Mouse (Mus musculus) urinary bladder, adult 2 months (tissue): Measurements from ENCODE around the gene Pkhd1. TPM values are rescaled to one million over a fixed set of nuclear protein-coding genes. Genes with fewer than 3 reads are reported as not detected.
"Not testable (repeated sequence)": the region's sequence is repeated elsewhere in the genome, so short reads cannot be mapped to it uniquely, and the experiment has no call there.

Experiments
- DNase-seq: peaks from one replicate; pipeline ENCODE4 v3.0.0; 2022; ENCODE audit warnings: low spot score
- polyA plus RNA-seq: library from polyadenylated mRNA; depleted of rRNA; stranded (reverse); fragments of >200 nt; gene quantifications from 2 replicates; pipeline ENCODE4 v1.2.3, GENCODE M21; 2012

Gene Pkhd1
- polyA plus RNA-seq, 1 experiment, result 3.9 TPM

- no peak for DNase-seq
These were observed 316.2 kb downstream of the Pkhd1 start for GRCm38 (mm10) chr1:20301631-20302030.

GRCm38 (mm10) chr1:20288696-20289095 is 329.2 kb downstream of the Pkhd1 start:
- no peak for DNase-seq

GRCm38 (mm10) chr1:20260403-20260802 is 357.5 kb downstream of the Pkhd1 start:
- no peak for DNase-seq

GRCm38 (mm10) chr1:20248169-20248568 is 369.7 kb downstream of the Pkhd1 start:
- DNase-seq, result no peak

- no peak for DNase-seq
These were observed 401.2 kb downstream of the Pkhd1 start for GRCm38 (mm10) chr1:20216681-20217080.

- no peak for DNase-seq
These were observed 427.4 kb downstream of the Pkhd1 start for GRCm38 (mm10) chr1:20190444-20190843.

- no peak for DNase-seq
These were observed 437.7 kb downstream of the Pkhd1 start for GRCm38 (mm10) chr1:20180157-20180556.

- DNase-seq, result no peak
These were observed 446.7 kb downstream of the Pkhd1 start for GRCm38 (mm10) chr1:20171199-20171598.

- not testable (repeated sequence) for DNase-seq
These were observed 467.2 kb downstream of the Pkhd1 start for GRCm38 (mm10) chr1:20150627-20151026.

- no peak for DNase-seq
These were observed 467.8 kb downstream of the Pkhd1 start for GRCm38 (mm10) chr1:20150016-20150415.

GRCm38 (mm10) chr1:20136205-20136604 is 481.7 kb downstream of the Pkhd1 start:
- DNase-seq, result no peak

GRCm38 (mm10) chr1:20135065-20135618 is 482.7 kb downstream of the Pkhd1 start:
- DNase-seq, result no peak

GRCm38 (mm10) chr1:20133636-20134035 is 484.2 kb downstream of the Pkhd1 start:
- no peak for DNase-seq

GRCm38 (mm10) chr1:20131786-20132596 is 485.9 kb downstream of the Pkhd1 start:
- no peak for DNase-seq

GRCm38 (mm10) chr1:20117331-20117730 is 500.5 kb downstream of the Pkhd1 start:
- DNase-seq, result no peak

- DNase-seq, result no peak
These were observed 548.1 kb downstream of the Pkhd1 start for GRCm38 (mm10) chr1:20069733-20070132.

GRCm38 (mm10) chr1:20058245-20058644 is 559.6 kb downstream of the Pkhd1 start:
- no peak for DNase-seq

GRCm38 (mm10) chr1:20039389-20039788 is 578.5 kb downstream of the Pkhd1 start:
- DNase-seq, result no peak

GRCm38 (mm10) chr1:20035277-20035676 is 582.6 kb downstream of the Pkhd1 start:
- DNase-seq, result no peak

- DNase-seq, result no peak
These were observed 599.5 kb downstream of the Pkhd1 start for GRCm38 (mm10) chr1:20018198-20018925.

GRCm38 (mm10) chr1:20017619-20018018 is 600.2 kb downstream of the Pkhd1 start:
- no peak for DNase-seq
